Mouse (Mus musculus): ENCODE data around the gene Hist1h2ae. TPM values are rescaled to one million over a fixed set of nuclear protein-coding genes. Genes with fewer than 3 reads are reported as not detected.
"Not testable (repeated sequence)": the region's sequence is repeated elsewhere in the genome, so short reads cannot be mapped to it uniquely, and the experiment has no call there.

Hist1h2ae gene
- polyA plus RNA-seq, 1 experiment from 2014 or later, result 11.7 TPM

DNA sequence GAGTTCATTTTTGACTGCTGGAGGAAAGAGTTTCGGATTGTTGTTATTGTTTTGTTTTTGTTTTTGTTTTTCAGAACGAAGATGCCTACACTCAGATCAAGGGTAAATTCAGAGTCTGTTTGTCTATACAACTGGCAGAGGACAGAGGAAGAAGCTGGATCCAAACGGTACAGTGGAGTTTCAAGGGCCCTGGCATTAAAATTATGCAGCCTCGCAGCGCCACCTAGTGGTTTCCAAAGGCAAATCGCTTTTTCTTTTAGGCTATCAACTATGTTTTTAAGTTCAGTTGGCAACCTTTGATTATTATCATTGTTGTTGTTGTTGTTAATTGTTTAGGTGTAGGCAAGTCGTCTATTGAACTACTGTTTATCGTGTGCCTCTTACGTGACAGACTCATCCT, 26.9 kb upstream of the Hist1h2ae start:
- Histone ChIP-seq H3K4me2 (ENCODE audit: low read depth, low read length) (no peak overlapping the region), H3K9ac (replicated peaks; ENCODE audit: low read depth, low read length) (no peak overlapping the region), H3K9me3 (ENCODE audit: control insufficient read depth, low read length) (no peaks in the 10 kb centered on the region), H3K4me1 (ENCODE audit: control insufficient read depth, insufficient read depth, low read length) (no peaks in the 10 kb centered on the region), H3K4me3 (ENCODE audit: low read depth, low read length) (no peak overlapping the region), H3K36me3 (ENCODE audit: control insufficient read depth, insufficient read depth, low read length) (no peaks in the 10 kb centered on the region), H3K27ac (ENCODE audit: low read depth, low read length) (no peak overlapping the region), H3K27me3 (ENCODE audit: control insufficient read depth, insufficient read depth, low read length) (no peaks in the 10 kb centered on the region)
- 10% methylated on average over 9 of the region's 9 CpGs for WGBS
- ATAC-seq (ENCODE audit: low read depth), result peak; percentile 71; the same call in 1 of the 2 replicates

DNA sequence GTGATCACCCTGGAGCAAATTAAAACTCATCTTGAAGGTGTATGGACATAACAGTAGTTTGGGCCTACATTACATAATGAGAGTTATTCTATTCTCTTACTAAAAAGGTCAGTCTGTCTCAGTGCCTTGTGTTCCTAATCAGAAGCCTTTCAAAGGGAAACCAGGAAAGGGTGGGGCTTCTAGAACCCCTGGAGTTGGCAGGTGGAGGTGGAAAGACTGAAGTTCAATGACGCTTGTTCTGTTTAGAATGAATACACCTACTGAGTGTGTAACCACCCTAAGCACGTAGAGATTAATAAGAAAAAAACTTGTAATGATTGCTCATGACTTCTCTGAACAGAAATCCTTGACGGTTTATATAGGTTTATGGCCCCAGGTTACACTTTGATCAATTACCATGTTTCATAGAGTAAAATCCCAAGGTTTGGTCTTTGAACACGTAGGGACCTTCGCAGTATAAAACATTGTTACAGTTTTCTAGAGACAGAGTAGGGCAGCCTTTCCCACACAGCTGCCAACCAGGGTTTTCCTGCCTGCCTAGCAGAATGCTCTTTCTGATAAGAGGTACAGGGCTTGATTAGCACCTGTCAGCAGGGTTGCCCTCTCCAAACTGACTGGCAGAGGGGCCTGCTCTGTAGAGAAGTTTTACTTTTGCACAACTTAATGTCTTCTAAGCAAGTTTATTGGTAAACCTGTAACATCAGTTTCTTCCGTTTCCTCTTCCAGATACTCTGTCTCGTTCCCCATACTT, 24.8 kb upstream of the Hist1h2ae start:
- no peaks in the 10 kb centered on the region for H3K27me3 ChIP-seq (ENCODE audit: control insufficient read depth, insufficient read depth, low read length)
- no peak for ATAC-seq (ENCODE audit: low read depth)
- H3K9ac ChIP-seq (replicated peaks; ENCODE audit: low read depth, low read length), result no peak overlapping the region
- H3K27ac ChIP-seq (ENCODE audit: low read depth, low read length), result no peak overlapping the region
- H3K9me3 ChIP-seq (ENCODE audit: control insufficient read depth, low read length), result no peaks in the 10 kb centered on the region
- 87% methylated on average over 7 of the region's 7 CpGs for WGBS
- H3K4me1 ChIP-seq (ENCODE audit: control insufficient read depth, insufficient read depth, low read length), result no peaks in the 10 kb centered on the region
- no peak overlapping the region for H3K4me3 ChIP-seq (ENCODE audit: low read depth, low read length)
- H3K4me2 ChIP-seq (ENCODE audit: low read depth, low read length), result no peak overlapping the region
- H3K36me3 ChIP-seq (ENCODE audit: control insufficient read depth, insufficient read depth, low read length), result no peaks in the 10 kb centered on the region

DNA sequence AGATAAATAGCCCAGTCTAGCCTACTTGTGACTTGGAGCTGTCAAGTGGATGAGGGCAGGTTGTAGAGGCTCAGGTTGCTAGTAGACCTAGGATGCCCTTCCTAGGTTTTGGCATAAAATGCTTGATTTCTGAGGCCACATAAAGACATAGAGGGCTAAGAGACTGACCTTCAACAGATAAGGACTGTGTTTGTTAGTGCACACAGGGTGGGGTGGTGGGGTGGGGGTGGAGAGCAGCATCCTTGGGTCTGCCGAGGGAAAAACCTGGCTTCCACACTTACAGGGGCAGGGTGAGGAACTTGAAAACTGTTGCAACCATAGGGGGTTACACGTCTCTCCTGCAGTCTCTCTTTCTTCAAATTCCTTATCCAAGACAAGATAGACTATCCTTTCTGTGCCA, 24.2 kb upstream of the Hist1h2ae start:
- H3K4me2 ChIP-seq (ENCODE audit: low read depth, low read length), result no peak overlapping the region
- H3K4me3 ChIP-seq (ENCODE audit: low read depth, low read length), result no peak overlapping the region
- H3K9ac ChIP-seq (replicated peaks; ENCODE audit: low read depth, low read length), result no peak overlapping the region
- no peak overlapping the region for H3K27ac ChIP-seq (ENCODE audit: low read depth, low read length)
- H3K36me3 ChIP-seq (ENCODE audit: control insufficient read depth, insufficient read depth, low read length), result no peaks in the 10 kb centered on the region
- no peak for ATAC-seq (ENCODE audit: low read depth)
- WGBS, result 86% methylated on average over 2 of the region's 2 CpGs
- H3K4me1 ChIP-seq (ENCODE audit: control insufficient read depth, insufficient read depth, low read length), result no peaks in the 10 kb centered on the region
- H3K9me3 ChIP-seq (ENCODE audit: control insufficient read depth, low read length), result no peaks in the 10 kb centered on the region
- no peaks in the 10 kb centered on the region for H3K27me3 ChIP-seq (ENCODE audit: control insufficient read depth, insufficient read depth, low read length)

DNA sequence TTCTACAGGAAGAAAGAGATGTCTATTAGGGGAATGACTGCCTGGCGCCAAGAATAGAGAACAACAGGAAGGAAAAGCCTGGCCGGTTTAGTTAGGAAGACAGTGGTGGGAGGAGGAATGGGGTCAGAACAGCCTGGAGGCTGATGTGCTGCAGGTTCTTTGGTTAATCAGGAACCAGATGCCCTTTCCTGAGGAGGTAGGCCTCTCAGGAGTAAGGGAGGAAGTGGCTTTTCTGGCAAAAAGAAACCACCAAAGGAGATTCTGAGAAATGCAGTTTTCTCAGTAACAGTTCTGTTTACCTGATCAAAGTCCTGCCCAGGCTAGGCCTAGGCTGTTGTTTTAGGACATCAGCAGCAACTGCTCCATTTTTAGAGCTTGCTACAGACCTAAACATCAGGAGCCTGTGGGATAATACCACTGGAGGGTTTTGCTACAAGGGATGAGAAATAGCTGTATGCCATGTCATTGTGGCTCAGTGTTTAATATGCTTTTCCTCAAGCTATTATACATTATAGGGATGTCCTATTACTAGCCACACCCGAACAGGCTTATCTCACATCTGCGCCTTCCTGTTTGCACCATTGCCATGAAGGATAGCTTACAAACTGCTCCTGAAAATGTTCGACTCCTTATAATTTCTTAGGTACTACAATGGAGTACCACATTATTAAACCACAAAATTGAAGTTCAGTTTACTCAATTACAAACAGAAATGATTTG, 22.2 kb upstream of the Hist1h2ae start:
- WGBS, result 87% methylated on average over 5 of the region's 5 CpGs
- H3K27ac ChIP-seq (ENCODE audit: low read depth, low read length), result no peak overlapping the region
- no peak overlapping the region for H3K9ac ChIP-seq (replicated peaks; ENCODE audit: low read depth, low read length)
- no peak overlapping the region for H3K4me2 ChIP-seq (ENCODE audit: low read depth, low read length)
- ATAC-seq (ENCODE audit: low read depth), result no peak
- no peaks in the 10 kb centered on the region for H3K36me3 ChIP-seq (ENCODE audit: control insufficient read depth, insufficient read depth, low read length)
- no peak overlapping the region for H3K4me3 ChIP-seq (ENCODE audit: low read depth, low read length)
- H3K4me1 ChIP-seq (ENCODE audit: control insufficient read depth, insufficient read depth, low read length), result no peaks in the 10 kb centered on the region
- no peaks in the 10 kb centered on the region for H3K27me3 ChIP-seq (ENCODE audit: control insufficient read depth, insufficient read depth, low read length)
- no peaks in the 10 kb centered on the region for H3K9me3 ChIP-seq (ENCODE audit: control insufficient read depth, low read length)

DNA sequence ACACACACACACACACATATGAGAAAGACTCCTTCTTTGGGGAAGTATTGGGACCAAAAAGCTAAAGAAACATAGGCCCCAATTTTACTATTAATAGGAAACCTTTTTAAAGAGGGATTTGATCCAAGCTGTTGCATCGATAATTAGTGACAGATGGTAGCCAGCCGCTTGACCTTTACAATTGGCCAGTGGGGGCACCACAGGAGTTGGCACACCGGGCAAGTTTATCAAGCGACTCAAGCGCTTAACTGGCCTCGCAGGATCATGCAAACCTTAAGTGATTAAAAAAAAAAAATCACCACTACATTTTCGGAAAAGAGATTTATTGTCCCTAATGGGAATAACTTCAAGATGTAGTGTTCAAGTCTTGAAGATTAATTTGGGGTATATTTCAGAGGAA, 21.6 kb upstream of the Hist1h2ae start:
- Histone ChIP-seq H3K9ac (replicated peaks; ENCODE audit: low read depth, low read length) (no peak overlapping the region), H3K27me3 (ENCODE audit: control insufficient read depth, insufficient read depth, low read length) (no peaks in the 10 kb centered on the region), H3K36me3 (ENCODE audit: control insufficient read depth, insufficient read depth, low read length) (no peaks in the 10 kb centered on the region), H3K27ac (ENCODE audit: low read depth, low read length) (no peak overlapping the region), H3K4me1 (ENCODE audit: control insufficient read depth, insufficient read depth, low read length) (no peaks in the 10 kb centered on the region), H3K4me2 (ENCODE audit: low read depth, low read length) (no peak overlapping the region), H3K4me3 (ENCODE audit: low read depth, low read length) (no peak overlapping the region), H3K9me3 (ENCODE audit: control insufficient read depth, low read length) (no peaks in the 10 kb centered on the region)
- WGBS, result 93% methylated on average over 7 of the region's 7 CpGs
- no peak for ATAC-seq (ENCODE audit: low read depth)

- not testable (repeated sequence) for H3K9ac ChIP-seq (replicated peaks; ENCODE audit: low read depth, low read length); H3K4me3 ChIP-seq (ENCODE audit: low read depth, low read length); H3K36me3 ChIP-seq (ENCODE audit: control insufficient read depth, insufficient read depth, low read length); H3K9me3 ChIP-seq (ENCODE audit: control insufficient read depth, low read length); ATAC-seq (ENCODE audit: low read depth); H3K4me1 ChIP-seq (ENCODE audit: control insufficient read depth, insufficient read depth, low read length); H3K27me3 ChIP-seq (ENCODE audit: control insufficient read depth, insufficient read depth, low read length); H3K4me2 ChIP-seq (ENCODE audit: low read depth, low read length); H3K27ac ChIP-seq (ENCODE audit: low read depth, low read length)
- 84% methylated on average over 7 of the region's 7 CpGs for WGBS
Observed at GRCm38 (mm10) chr13:23591886-23592285, 20.9 kb upstream of the Hist1h2ae start.

- H3K36me3 ChIP-seq (ENCODE audit: control insufficient read depth, insufficient read depth, low read length), result no peaks in the 10 kb centered on the region
- no peak for ATAC-seq (ENCODE audit: low read depth)
- 94% methylated on average over 7 of the region's 7 CpGs for WGBS
- no peak overlapping the region for H3K27ac ChIP-seq (ENCODE audit: low read depth, low read length)
- no peak overlapping the region for H3K9ac ChIP-seq (replicated peaks; ENCODE audit: low read depth, low read length)
- peaks cover 7% of the 10 kb centered on the region for H3K4me1 ChIP-seq (ENCODE audit: control insufficient read depth, insufficient read depth, low read length)
- no peak overlapping the region for H3K4me2 ChIP-seq (ENCODE audit: low read depth, low read length)
- no peaks in the 10 kb centered on the region for H3K9me3 ChIP-seq (ENCODE audit: control insufficient read depth, low read length)
- no peak overlapping the region for H3K4me3 ChIP-seq (ENCODE audit: low read depth, low read length)
- H3K27me3 ChIP-seq (ENCODE audit: control insufficient read depth, insufficient read depth, low read length), result no peaks in the 10 kb centered on the region
Observed at GRCm38 (mm10) chr13:23591206-23591605, 20.2 kb upstream of the Hist1h2ae start.

DNA sequence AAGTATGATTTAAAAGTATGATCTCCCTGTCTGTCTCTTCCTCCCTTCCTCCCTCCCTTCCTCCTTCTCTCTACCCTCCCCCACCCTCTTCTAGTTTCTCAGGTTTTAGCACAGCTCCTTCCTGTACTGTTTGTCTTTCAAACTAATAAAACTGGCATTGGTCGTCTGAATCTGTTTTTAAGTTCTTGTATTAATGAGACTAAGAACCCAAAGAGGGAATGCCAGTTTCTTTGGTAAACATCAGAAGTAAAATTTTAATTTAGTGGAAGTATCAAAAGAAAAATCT, 15.9 kb upstream of the Hist1h2ae start:
- Histone ChIP-seq H3K9ac (replicated peaks; ENCODE audit: low read depth, low read length) (no peak overlapping the region), H3K4me2 (ENCODE audit: low read depth, low read length) (peak overlapping the region; percentile 62), H3K27me3 (ENCODE audit: control insufficient read depth, insufficient read depth, low read length) (no peaks in the 10 kb centered on the region), H3K9me3 (ENCODE audit: control insufficient read depth, low read length) (no peaks in the 10 kb centered on the region), H3K27ac (ENCODE audit: low read depth, low read length) (no peak overlapping the region; the same call in 1 of the 2 replicates), H3K4me1 (ENCODE audit: control insufficient read depth, insufficient read depth, low read length) (peaks cover 21% of the 10 kb centered on the region), H3K4me3 (ENCODE audit: low read depth, low read length) (0 out of 2 replicates have a peak overlapping the region, but pooled peaks have one; percentile 46), H3K36me3 (ENCODE audit: control insufficient read depth, insufficient read depth, low read length) (no peaks in the 10 kb centered on the region)
- no peak for ATAC-seq (ENCODE audit: low read depth)
- WGBS, result 0% methylated on average over 1 of the region's 1 CpGs

GRCm38 (mm10) chr13:23586099-23586939, 15.3 kb upstream of the Hist1h2ae start:
- under 1% methylated on average over 22 of the region's 22 CpGs for WGBS
- Histone ChIP-seq H3K9me3 (ENCODE audit: control insufficient read depth, low read length) (no peaks in the 10 kb centered on the region), H3K36me3 (ENCODE audit: control insufficient read depth, insufficient read depth, low read length) (no peaks in the 10 kb centered on the region), H3K27me3 (ENCODE audit: control insufficient read depth, insufficient read depth, low read length) (no peaks in the 10 kb centered on the region), H3K27ac (ENCODE audit: low read depth, low read length) (peak overlapping the region; percentile 55), H3K9ac (replicated peaks; ENCODE audit: low read depth, low read length) (0 out of 2 replicates have a peak overlapping the region, but pooled peaks have one; percentile 28), H3K4me2 (ENCODE audit: low read depth, low read length) (peak overlapping the region; percentile 62), H3K4me3 (ENCODE audit: low read depth, low read length) (peak overlapping the region; percentile 46), H3K4me1 (ENCODE audit: control insufficient read depth, insufficient read depth, low read length) (peaks cover 23% of the 10 kb centered on the region)
- no peak for ATAC-seq (ENCODE audit: low read depth)
